Mouse (Mus musculus): Measurements from ENCODE around the gene Tmem120b. TPM values are rescaled to one million over a fixed set of nuclear protein-coding genes. Genes with fewer than 3 reads are reported as not detected.

Tmem120b gene
- polyA plus RNA-seq, 1 experiment = 9.4 TPM

- Histone ChIP-seq H3K4me3 (replicated peaks) (peak overlapping the region; percentile 58), H3K4me1 (ENCODE audit: control insufficient read depth) (peaks cover 95% of the 10 kb centered on the region), H3K27me3 (ENCODE audit: control insufficient read depth) (no peaks in the 10 kb centered on the region), H3K36me3 (ENCODE audit: control insufficient read depth) (peaks cover 77% of the 10 kb centered on the region), H3K9me3 (ENCODE audit: control insufficient read depth, low read length) (peaks cover 1% of the 10 kb centered on the region)
- TF ChIP-seq TAL1 (IDR thresholded peaks at IDR 0.05; ENCODE audit: low read length) (peak; percentile 90), GATA1 (IDR thresholded peaks at IDR 0.05; ENCODE audit: low read length) (peak; percentile 90)
Observed at GRCm38 (mm10) chr5:123094238-123094991, 26.2 kb downstream of the Tmem120b start.

- H3K36me3 ChIP-seq (ENCODE audit: control insufficient read depth) = peaks cover 79% of the 10 kb centered on the region
- H3K4me1 ChIP-seq (ENCODE audit: control insufficient read depth) = peaks cover 87% of the 10 kb centered on the region
- no peak overlapping the region for H3K4me3 ChIP-seq (replicated peaks)
- no peak for TF ChIP-seq GATA1 (IDR thresholded peaks at IDR 0.05; ENCODE audit: low read length)
- TF ChIP-seq TAL1 (IDR thresholded peaks at IDR 0.05; ENCODE audit: low read length) = no peak
- H3K27me3 ChIP-seq (ENCODE audit: control insufficient read depth) = no peaks in the 10 kb centered on the region
- H3K9me3 ChIP-seq (ENCODE audit: control insufficient read depth, low read length) = no peaks in the 10 kb centered on the region
Observed at GRCm38 (mm10) chr5:123096299-123096698, 28.1 kb downstream of the Tmem120b start.

- Histone ChIP-seq H3K36me3 (ENCODE audit: control insufficient read depth) (peaks cover 86% of the 10 kb centered on the region), H3K4me1 (ENCODE audit: control insufficient read depth) (peaks cover 75% of the 10 kb centered on the region), H3K9me3 (ENCODE audit: control insufficient read depth, low read length) (no peaks in the 10 kb centered on the region), H3K4me3 (replicated peaks) (no peak overlapping the region), H3K27me3 (ENCODE audit: control insufficient read depth) (no peaks in the 10 kb centered on the region)
- TF ChIP-seq TAL1 (IDR thresholded peaks at IDR 0.05; ENCODE audit: low read length) (no peak), GATA1 (IDR thresholded peaks at IDR 0.05; ENCODE audit: low read length) (no peak)
Observed at GRCm38 (mm10) chr5:123098487-123098886, 30.3 kb downstream of the Tmem120b start.

GRCm38 (mm10) chr5:123102376-123102775 is 34.2 kb downstream of the Tmem120b start:
- no peak for TF ChIP-seq GATA1 (IDR thresholded peaks at IDR 0.05; ENCODE audit: low read length)
- TF ChIP-seq TAL1 (IDR thresholded peaks at IDR 0.05; ENCODE audit: low read length) = no peak
- Histone ChIP-seq H3K4me3 (replicated peaks) (no peak overlapping the region), H3K9me3 (ENCODE audit: control insufficient read depth, low read length) (no peaks in the 10 kb centered on the region), H3K36me3 (ENCODE audit: control insufficient read depth) (peaks cover 100% of the 10 kb centered on the region), H3K27me3 (ENCODE audit: control insufficient read depth) (no peaks in the 10 kb centered on the region), H3K4me1 (ENCODE audit: control insufficient read depth) (peaks cover 46% of the 10 kb centered on the region)

- Histone ChIP-seq H3K27me3 (ENCODE audit: control insufficient read depth) (no peaks in the 10 kb centered on the region), H3K9me3 (ENCODE audit: control insufficient read depth, low read length) (no peaks in the 10 kb centered on the region), H3K4me3 (replicated peaks) (no peak overlapping the region), H3K4me1 (ENCODE audit: control insufficient read depth) (peaks cover 36% of the 10 kb centered on the region), H3K36me3 (ENCODE audit: control insufficient read depth) (peaks cover 99% of the 10 kb centered on the region)
- TF ChIP-seq TAL1 (IDR thresholded peaks at IDR 0.05; ENCODE audit: low read length) = no peak
- TF ChIP-seq GATA1 (IDR thresholded peaks at IDR 0.05; ENCODE audit: low read length) = no peak
Observed at GRCm38 (mm10) chr5:123103556-123103955, 35.3 kb downstream of the Tmem120b start.

GRCm38 (mm10) chr5:123104769-123105168 is 36.6 kb downstream of the Tmem120b start:
- Histone ChIP-seq H3K9me3 (ENCODE audit: control insufficient read depth, low read length) (no peaks in the 10 kb centered on the region), H3K36me3 (ENCODE audit: control insufficient read depth) (peaks cover 98% of the 10 kb centered on the region), H3K4me1 (ENCODE audit: control insufficient read depth) (peaks cover 32% of the 10 kb centered on the region), H3K27me3 (ENCODE audit: control insufficient read depth) (no peaks in the 10 kb centered on the region), H3K4me3 (replicated peaks) (no peak overlapping the region)
- TF ChIP-seq GATA1 (IDR thresholded peaks at IDR 0.05; ENCODE audit: low read length) (no peak), TAL1 (IDR thresholded peaks at IDR 0.05; ENCODE audit: low read length) (no peak)

- Histone ChIP-seq H3K9me3 (ENCODE audit: control insufficient read depth, low read length) (no peaks in the 10 kb centered on the region), H3K4me3 (replicated peaks) (no peak overlapping the region), H3K27me3 (ENCODE audit: control insufficient read depth) (no peaks in the 10 kb centered on the region), H3K4me1 (ENCODE audit: control insufficient read depth) (peaks cover 16% of the 10 kb centered on the region), H3K36me3 (ENCODE audit: control insufficient read depth) (peaks cover 90% of the 10 kb centered on the region)
- TF ChIP-seq GATA1 (IDR thresholded peaks at IDR 0.05; ENCODE audit: low read length) = no peak
- TF ChIP-seq TAL1 (IDR thresholded peaks at IDR 0.05; ENCODE audit: low read length) = no peak
Observed at GRCm38 (mm10) chr5:123109452-123110203, 41.4 kb downstream of the Tmem120b start.

- Histone ChIP-seq H3K4me3 (replicated peaks) (no peak overlapping the region), H3K36me3 (ENCODE audit: control insufficient read depth) (peaks cover 90% of the 10 kb centered on the region), H3K9me3 (ENCODE audit: control insufficient read depth, low read length) (no peaks in the 10 kb centered on the region), H3K27me3 (ENCODE audit: control insufficient read depth) (no peaks in the 10 kb centered on the region), H3K4me1 (ENCODE audit: control insufficient read depth) (peaks cover 14% of the 10 kb centered on the region)
- TF ChIP-seq GATA1 (IDR thresholded peaks at IDR 0.05; ENCODE audit: low read length) (no peak), TAL1 (IDR thresholded peaks at IDR 0.05; ENCODE audit: low read length) (no peak)
Observed at GRCm38 (mm10) chr5:123110296-123110721, 42.1 kb downstream of the Tmem120b start.

GRCm38 (mm10) chr5:123114109-123114508 is 45.9 kb downstream of the Tmem120b start:
- H3K9me3 ChIP-seq (ENCODE audit: control insufficient read depth, low read length) = no peaks in the 10 kb centered on the region
- H3K4me1 ChIP-seq (ENCODE audit: control insufficient read depth) = peaks cover 16% of the 10 kb centered on the region
- no peak for TF ChIP-seq TAL1 (IDR thresholded peaks at IDR 0.05; ENCODE audit: low read length)
- no peak for TF ChIP-seq GATA1 (IDR thresholded peaks at IDR 0.05; ENCODE audit: low read length)
- H3K36me3 ChIP-seq (ENCODE audit: control insufficient read depth) = peaks cover 91% of the 10 kb centered on the region
- H3K4me3 ChIP-seq (replicated peaks) = no peak overlapping the region
- H3K27me3 ChIP-seq (ENCODE audit: control insufficient read depth) = no peaks in the 10 kb centered on the region
